Mouse (Mus musculus): ENCODE results near the gene Pkd1l2.

Gene Pkd1l2

DNA sequence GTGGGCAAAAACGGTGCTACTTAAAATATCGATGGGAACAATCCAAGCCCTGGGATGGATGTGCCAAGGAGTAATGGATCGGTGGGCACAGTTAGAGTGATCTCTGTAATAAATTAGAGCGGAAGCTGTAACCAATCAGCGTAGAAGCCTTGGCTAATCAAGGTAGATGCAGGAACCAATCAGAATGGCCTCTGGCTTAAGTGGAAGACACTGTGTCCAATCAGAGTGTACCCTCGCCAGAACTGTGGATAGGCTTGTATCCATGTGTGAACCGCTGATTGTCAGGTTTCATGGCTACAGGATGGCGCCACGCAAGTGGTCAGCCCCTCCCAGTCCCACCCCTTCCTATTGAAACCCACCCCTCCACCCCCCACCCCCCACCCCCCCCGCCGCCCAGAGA lies 14.9 kb downstream of the Pkd1l2 start:
- DNase-seq (ENCODE audit: low read depth, low spot score), result no peak
- Histone ChIP-seq H3K27me3 (ENCODE audit: control insufficient read depth, insufficient read depth, low read length, poor library complexity, severe bottlenecking) (no peaks in the 10 kb centered on the region), H3K36me3 (ENCODE audit: control insufficient read depth, insufficient read depth, low read length, poor library complexity, severe bottlenecking) (no peaks in the 10 kb centered on the region)

DNA sequence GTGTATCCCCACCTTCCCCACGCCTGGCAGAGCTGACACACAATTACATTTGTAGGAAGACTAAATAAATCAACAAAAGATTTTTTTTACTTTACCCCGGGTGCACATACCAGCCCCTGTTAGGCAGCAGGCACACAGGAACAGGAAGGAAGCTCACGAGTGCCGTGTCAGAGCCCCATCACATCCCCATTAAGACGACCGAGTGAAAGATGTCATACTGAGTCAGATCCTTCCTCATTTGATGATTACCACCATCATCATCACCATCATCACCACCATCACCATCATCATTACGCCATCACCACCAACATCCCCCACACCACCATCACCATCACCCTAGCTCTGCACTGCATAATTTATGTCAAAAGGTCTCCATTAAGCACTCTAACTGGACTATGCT lies 15.3 kb downstream of the Pkd1l2 start:
- H3K27me3 ChIP-seq (ENCODE audit: control insufficient read depth, insufficient read depth, low read length, poor library complexity, severe bottlenecking), result no peaks in the 10 kb centered on the region
- no peaks in the 10 kb centered on the region for H3K36me3 ChIP-seq (ENCODE audit: control insufficient read depth, insufficient read depth, low read length, poor library complexity, severe bottlenecking)
- peak; percentile 40 for DNase-seq (ENCODE audit: low read depth, low spot score)

DNA sequence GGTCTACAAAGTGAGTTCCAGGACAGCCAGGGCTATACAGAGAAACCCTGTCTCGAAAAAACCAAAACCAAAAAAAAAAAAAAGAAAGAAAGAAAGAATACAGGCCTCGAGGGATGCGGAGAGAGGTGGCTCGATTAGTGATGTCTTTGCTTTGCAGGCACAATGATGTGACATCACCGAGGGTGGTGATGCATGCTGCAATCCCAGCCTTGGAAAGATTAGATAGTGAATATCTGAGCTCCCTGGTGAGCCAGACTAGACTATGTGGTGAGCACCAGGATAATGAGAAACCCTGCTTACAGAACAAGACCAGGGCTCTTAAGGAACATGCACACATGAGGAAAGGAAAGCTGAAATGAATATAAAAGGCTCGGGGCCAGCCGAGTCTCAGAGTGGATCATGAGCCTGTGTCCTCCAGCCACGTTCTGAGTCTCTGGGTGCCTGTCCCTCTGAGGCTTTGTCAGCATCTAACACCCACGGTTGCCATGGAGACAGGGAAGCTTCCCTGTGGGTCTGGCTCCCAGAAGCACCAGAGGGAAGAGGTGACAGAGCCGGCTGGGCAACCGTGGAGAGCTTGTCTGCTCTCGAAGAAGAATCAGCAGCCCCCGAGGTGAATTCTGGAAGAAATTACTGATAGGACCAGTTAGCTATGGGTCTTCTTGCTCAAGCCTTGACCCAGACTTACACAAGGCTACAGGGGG lies 20.9 kb downstream of the Pkd1l2 start:
- Histone ChIP-seq H3K36me3 (ENCODE audit: control insufficient read depth, insufficient read depth, low read length, poor library complexity, severe bottlenecking) (no peaks in the 10 kb centered on the region), H3K27me3 (ENCODE audit: control insufficient read depth, insufficient read depth, low read length, poor library complexity, severe bottlenecking) (no peaks in the 10 kb centered on the region)
- DNase-seq (ENCODE audit: low read depth, low spot score), result no peak

DNA sequence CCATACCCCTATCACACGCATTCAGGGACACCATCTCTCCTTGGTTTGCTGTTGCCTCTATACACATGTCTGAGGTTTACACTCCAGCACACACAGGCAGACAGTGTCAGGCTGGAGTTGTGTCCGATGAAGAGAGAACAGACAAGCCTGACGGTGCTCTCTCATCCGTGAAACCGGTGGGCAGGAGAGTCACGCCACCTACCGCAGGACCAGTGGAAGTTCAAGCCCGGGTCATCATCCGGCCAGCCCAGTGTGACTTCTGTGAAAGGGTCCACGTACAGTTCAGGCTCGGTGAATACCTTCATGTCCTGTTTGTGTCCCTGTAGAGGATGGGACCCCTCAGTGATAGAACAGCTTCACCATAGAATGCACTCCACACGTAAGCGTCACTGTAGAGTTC lies 21.9 kb downstream of the Pkd1l2 start:
- H3K36me3 ChIP-seq (ENCODE audit: control insufficient read depth, insufficient read depth, low read length, poor library complexity, severe bottlenecking), result no peaks in the 10 kb centered on the region
- DNase-seq (ENCODE audit: low read depth, low spot score), result no peak
- H3K27me3 ChIP-seq (ENCODE audit: control insufficient read depth, insufficient read depth, low read length, poor library complexity, severe bottlenecking), result no peaks in the 10 kb centered on the region

DNA sequence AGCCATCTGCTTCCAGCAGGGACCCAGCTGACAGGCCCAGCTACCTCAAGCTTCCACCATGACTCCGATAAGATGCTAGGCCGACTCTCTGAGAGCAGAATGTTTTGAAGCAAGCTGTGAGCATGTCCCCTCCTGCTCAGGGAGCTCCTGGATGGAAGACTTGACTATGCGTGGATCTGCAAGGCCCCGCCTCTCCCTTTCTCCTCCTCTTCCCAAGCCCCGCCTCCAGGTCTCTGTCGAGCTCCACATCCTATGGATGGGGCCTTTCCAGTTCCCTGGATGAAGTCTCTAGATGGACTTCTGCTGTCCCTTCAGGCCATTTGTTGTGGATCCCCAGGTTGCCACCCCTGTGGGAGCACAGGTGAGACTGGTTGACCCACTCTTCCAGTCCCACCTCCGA lies 23.2 kb downstream of the Pkd1l2 start:
- no peaks in the 10 kb centered on the region for H3K27me3 ChIP-seq (ENCODE audit: control insufficient read depth, insufficient read depth, low read length, poor library complexity, severe bottlenecking)
- DNase-seq (ENCODE audit: low read depth, low spot score), result no peak
- H3K36me3 ChIP-seq (ENCODE audit: control insufficient read depth, insufficient read depth, low read length, poor library complexity, severe bottlenecking), result no peaks in the 10 kb centered on the region

DNA sequence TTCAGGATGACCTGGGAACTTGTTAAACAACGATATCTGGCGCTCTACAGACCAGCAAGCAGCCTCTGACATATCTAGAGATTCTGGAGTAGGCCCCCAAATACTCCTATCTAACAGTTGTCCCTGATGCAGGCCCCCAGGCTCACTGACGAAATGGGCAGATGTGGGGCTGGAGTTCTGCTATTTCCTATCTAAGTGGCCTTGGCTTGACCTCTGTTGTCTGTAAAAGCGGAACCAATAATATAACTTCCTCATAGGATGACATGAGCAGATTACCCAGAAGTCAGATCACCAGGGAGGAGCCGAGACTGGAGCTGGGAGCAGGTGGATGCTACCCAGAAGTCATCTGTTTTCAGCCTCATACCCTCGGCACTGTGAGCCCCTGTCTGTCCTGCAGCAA lies 27.2 kb downstream of the Pkd1l2 start:
- peak; percentile 49 for DNase-seq (ENCODE audit: low read depth, low spot score)
- Histone ChIP-seq H3K36me3 (ENCODE audit: control insufficient read depth, insufficient read depth, low read length, poor library complexity, severe bottlenecking) (no peaks in the 10 kb centered on the region), H3K27me3 (ENCODE audit: control insufficient read depth, insufficient read depth, low read length, poor library complexity, severe bottlenecking) (no peaks in the 10 kb centered on the region)

DNA sequence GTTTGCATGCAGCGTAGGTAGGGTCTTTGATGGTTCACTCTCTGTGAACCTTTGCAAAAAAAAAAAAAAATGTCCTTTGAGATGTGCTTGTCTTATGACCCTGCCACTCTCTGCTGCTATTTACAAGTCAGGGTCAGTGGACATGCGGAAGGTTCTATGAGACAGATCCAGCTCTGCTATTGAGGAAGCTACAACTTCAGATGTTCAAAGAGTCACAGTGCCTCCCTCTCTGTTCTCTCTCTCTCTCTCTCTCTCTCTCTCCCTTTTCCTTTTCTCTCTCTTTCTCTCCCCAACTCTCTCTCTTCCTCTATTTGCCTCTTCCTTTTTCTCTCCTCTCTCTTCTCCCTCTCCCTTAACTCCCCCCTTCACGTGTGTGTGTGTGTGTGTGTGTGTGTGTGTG lies 28.1 kb downstream of the Pkd1l2 start:
- no peak for DNase-seq (ENCODE audit: low read depth, low spot score)
- Histone ChIP-seq H3K36me3 (ENCODE audit: control insufficient read depth, insufficient read depth, low read length, poor library complexity, severe bottlenecking) (no peaks in the 10 kb centered on the region), H3K27me3 (ENCODE audit: control insufficient read depth, insufficient read depth, low read length, poor library complexity, severe bottlenecking) (no peaks in the 10 kb centered on the region)

DNA sequence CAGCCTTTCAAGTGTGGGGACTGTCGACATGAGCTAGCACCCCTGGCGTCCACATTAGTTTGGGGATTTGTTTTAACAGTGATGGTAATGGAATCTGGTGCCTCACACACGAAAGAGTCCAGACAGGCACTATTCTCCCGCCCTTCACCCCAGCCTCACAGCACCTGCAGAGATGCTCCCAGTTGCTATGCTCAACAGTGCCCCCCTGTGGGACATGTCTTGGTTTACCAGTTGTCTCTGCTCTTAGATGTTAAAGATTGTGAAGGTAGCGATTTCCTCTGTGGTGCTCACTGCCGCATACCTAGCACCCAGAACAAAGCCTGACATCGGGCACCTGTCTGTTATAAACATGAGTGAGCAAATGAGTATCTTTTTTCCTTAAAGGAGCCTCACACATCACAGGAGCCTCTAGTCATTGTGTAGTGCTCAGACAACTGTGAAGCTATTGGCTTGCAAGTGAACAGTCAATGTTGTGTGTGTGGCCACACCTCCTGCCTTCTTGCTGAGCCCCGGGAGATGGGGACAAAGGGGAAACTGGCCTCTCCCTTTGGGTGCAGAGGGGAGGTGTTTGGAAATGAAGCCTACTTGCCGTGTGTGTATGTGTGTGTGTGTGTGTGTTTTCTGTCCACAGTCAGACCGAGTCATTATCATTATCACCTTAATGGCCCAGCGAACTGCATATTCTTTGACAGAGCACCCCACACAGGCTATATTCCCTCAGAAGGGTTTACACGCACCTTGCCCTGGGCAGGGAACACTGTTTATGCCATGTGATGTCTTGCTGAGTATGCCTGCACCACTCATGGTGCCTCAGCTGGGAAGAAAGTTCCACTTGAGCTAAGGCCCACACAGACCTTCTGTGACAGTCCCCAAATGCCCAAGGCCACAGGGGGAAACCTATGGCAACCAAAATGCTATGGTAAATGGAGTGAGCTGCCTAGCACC lies 28.8 kb downstream of the Pkd1l2 start:
- Histone ChIP-seq H3K27me3 (ENCODE audit: control insufficient read depth, insufficient read depth, low read length, poor library complexity, severe bottlenecking) (no peaks in the 10 kb centered on the region), H3K36me3 (ENCODE audit: control insufficient read depth, insufficient read depth, low read length, poor library complexity, severe bottlenecking) (no peaks in the 10 kb centered on the region)
- DNase-seq (ENCODE audit: low read depth, low spot score), result peak; percentile 63

DNA sequence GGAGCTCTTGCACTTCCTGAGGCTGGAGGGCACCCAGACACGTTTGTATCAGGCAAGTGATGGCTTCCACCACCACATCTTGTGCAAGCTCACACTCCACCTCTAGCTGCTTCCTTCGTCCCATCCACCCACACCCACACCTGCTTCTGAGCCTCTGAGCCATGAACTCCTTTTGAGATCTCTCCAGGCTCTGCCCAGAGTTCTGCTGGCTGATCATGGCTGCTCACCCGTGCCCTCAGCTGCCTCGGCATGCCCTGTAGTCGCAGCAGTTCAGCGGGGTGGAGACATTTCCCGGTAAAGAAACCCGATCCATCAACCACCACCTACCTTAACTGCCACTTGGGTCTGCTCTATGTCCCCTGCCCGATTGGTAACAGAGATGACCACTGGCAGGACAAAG lies 30.9 kb downstream of the Pkd1l2 start:
- peak; percentile 15 for DNase-seq (ENCODE audit: low read depth, low spot score)
- no peaks in the 10 kb centered on the region for H3K27me3 ChIP-seq (ENCODE audit: control insufficient read depth, insufficient read depth, low read length, poor library complexity, severe bottlenecking)
- no peaks in the 10 kb centered on the region for H3K36me3 ChIP-seq (ENCODE audit: control insufficient read depth, insufficient read depth, low read length, poor library complexity, severe bottlenecking)

DNA sequence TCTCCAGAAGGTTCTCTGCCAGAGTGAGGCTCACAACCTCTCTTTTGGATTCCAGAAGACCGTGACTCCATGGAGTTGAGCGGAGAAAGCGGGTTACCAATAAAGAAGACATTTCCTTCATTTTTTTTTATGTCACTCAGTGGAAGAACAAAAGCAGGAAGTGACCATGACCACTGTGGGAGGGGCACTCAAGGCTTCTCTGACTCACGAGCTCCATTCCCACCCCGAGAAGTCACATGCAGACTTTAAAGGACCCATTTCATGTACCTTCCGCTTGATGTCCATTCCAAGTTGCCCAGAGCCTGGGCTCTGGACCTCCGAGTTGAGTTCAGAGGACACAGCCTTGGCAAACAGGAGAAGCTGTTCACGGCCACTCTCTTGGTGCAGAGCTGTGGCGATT lies 31.5 kb downstream of the Pkd1l2 start:
- Histone ChIP-seq H3K36me3 (ENCODE audit: control insufficient read depth, insufficient read depth, low read length, poor library complexity, severe bottlenecking) (no peaks in the 10 kb centered on the region), H3K27me3 (ENCODE audit: control insufficient read depth, insufficient read depth, low read length, poor library complexity, severe bottlenecking) (no peaks in the 10 kb centered on the region)
- peak; percentile 22 for DNase-seq (ENCODE audit: low read depth, low spot score)

DNA sequence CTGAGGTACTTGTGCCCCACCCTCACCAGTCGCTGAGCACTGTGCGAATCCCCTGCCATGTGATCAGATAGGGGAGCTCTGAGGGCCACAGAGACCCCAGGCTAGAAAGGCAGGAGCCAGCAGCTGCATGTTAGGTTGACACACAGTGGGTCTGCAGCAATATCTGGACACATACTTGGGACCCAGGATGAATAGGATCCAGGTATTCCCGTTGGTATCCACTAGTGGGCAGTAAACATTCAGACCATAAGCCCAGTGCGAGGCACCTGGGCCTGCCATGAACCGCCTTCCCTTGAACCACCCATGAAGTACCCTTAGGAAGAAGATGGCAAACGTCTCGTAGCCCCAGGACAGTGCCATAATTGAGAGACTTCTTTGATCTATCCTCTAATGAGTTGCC lies 32.8 kb downstream of the Pkd1l2 start:
- no peaks in the 10 kb centered on the region for H3K27me3 ChIP-seq (ENCODE audit: control insufficient read depth, insufficient read depth, low read length, poor library complexity, severe bottlenecking)
- no peaks in the 10 kb centered on the region for H3K36me3 ChIP-seq (ENCODE audit: control insufficient read depth, insufficient read depth, low read length, poor library complexity, severe bottlenecking)
- DNase-seq (ENCODE audit: low read depth, low spot score), result no peak

DNA sequence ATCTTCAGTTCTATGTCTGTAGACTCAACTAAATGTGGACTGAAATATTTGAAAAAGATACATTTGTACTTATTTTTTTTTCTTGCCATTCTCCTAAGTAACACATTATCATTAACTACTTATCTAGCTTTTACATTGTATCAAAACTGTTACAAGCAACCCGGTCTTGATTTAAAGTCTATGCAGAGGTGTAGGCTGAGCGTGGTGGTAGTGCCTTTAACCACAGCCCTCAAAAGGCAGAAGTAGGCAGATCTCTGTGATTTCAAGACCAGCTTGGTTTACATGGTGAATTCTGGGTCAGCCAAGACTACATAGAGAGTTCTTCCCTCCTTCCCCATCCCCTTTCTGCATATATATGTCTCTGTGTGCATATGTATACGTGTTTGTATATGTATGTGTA lies 38.7 kb downstream of the Pkd1l2 start:
- Histone ChIP-seq H3K27me3 (ENCODE audit: control insufficient read depth, insufficient read depth, low read length, poor library complexity, severe bottlenecking) (no peaks in the 10 kb centered on the region), H3K36me3 (ENCODE audit: control insufficient read depth, insufficient read depth, low read length, poor library complexity, severe bottlenecking) (no peaks in the 10 kb centered on the region)
- DNase-seq (ENCODE audit: low read depth, low spot score), result no peak

DNA sequence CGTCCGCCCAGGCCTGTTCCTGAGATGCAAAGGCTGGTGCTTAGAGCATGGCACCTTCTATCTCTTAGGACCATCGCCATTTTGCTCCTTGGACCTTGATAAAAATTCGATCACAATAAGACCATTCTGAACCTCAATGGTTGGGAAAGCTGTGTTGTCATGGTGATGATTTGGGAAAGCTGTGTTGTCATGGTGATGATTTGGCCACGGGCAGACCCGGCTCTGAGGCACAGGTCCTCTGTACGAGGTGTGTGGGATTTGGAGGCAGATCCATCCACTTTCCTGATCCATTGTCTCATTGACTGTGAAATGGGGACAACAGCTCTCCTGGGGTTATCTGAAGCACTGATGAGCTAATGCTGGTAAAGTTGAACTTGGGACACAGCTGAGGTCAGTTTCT lies 42.4 kb downstream of the Pkd1l2 start:
- H3K36me3 ChIP-seq (ENCODE audit: control insufficient read depth, insufficient read depth, low read length, poor library complexity, severe bottlenecking), result no peaks in the 10 kb centered on the region
- no peaks in the 10 kb centered on the region for H3K27me3 ChIP-seq (ENCODE audit: control insufficient read depth, insufficient read depth, low read length, poor library complexity, severe bottlenecking)
- DNase-seq (ENCODE audit: low read depth, low spot score), result no peak

DNA sequence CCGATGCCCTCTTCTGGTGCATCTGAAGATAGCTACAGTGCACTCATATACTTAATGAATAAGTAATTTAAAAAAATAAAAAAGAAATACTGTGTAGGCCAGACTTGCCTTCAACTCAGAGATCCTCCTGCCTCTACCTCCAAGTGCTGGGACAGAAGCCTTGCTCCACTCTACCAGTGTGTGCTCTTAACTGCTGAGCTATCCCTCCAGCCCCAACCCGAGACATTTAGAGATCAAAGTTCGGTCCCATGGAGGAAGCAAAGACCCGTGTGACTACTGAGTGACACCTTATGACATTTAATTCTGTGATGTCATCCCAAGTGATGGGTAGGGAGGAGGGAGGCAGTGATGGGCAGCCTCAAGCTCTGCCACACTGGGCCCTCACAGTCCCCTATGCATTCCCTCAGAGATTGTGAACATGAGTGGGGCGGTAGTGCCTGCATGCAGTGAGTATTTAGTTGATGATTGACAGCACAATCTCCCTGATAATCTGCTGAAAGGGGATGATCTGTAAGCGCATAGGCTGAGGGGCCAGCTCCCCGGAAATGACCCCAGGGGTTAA lies 44.8 kb downstream of the Pkd1l2 start:
- Histone ChIP-seq H3K36me3 (ENCODE audit: control insufficient read depth, insufficient read depth, low read length, poor library complexity, severe bottlenecking) (no peaks in the 10 kb centered on the region), H3K27me3 (ENCODE audit: control insufficient read depth, insufficient read depth, low read length, poor library complexity, severe bottlenecking) (no peaks in the 10 kb centered on the region)
- DNase-seq (ENCODE audit: low read depth, low spot score), result no peak

DNA sequence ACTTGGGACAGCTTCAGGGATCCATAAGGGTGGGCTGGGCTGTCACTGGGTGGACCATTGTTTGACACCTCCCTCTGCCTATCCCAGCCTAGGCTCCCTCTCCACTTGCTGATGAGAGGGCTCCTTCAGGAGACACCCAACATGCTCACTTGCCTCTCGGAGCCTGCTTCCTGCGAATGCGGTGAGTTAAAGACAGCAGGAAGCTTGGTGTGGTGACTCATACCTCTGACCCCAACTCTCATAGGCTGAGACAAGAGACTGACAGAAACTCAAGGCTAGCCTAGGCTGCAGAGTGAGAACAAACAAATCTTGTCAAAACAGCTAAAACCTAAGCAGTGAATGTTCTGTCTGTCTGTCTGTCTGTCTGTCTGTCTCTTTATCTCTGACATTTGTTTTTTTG lies 48.9 kb downstream of the Pkd1l2 start:
- Histone ChIP-seq H3K27me3 (ENCODE audit: control insufficient read depth, insufficient read depth, low read length, poor library complexity, severe bottlenecking) (no peaks in the 10 kb centered on the region), H3K36me3 (ENCODE audit: control insufficient read depth, insufficient read depth, low read length, poor library complexity, severe bottlenecking) (no peaks in the 10 kb centered on the region)
- no peak for DNase-seq (ENCODE audit: low read depth, low spot score)

Data from splenic B cell, adult 2 months (primary cell).